Mouse (Mus musculus): ENCODE data around the gene Sept9. TPM values are rescaled to one million over a fixed set of nuclear protein-coding genes. Genes with fewer than 3 reads are reported as not detected.

Sept9 gene
- polyA plus RNA-seq, 1 experiment, result 0.37 TPM

GRCm38 (mm10) chr11:117268304-117268956 is 69.0 kb downstream of the Sept9 start:
- Histone ChIP-seq H3K4me1 (ENCODE audit: control insufficient read depth) (no peaks in the 10 kb centered on the region), H3K27me3 (ENCODE audit: control insufficient read depth) (peaks cover 24% of the 10 kb centered on the region), H3K4me3 (replicated peaks) (no peak overlapping the region), H3K36me3 (ENCODE audit: control insufficient read depth) (no peaks in the 10 kb centered on the region), H3K9me3 (ENCODE audit: control insufficient read depth, low read length) (no peaks in the 10 kb centered on the region)
- TF ChIP-seq TAL1 (IDR thresholded peaks at IDR 0.05; ENCODE audit: low read length) (no peak), GATA1 (IDR thresholded peaks at IDR 0.05; ENCODE audit: low read length) (no peak)

GRCm38 (mm10) chr11:117269053-117269702 is 69.7 kb downstream of the Sept9 start:
- Histone ChIP-seq H3K4me3 (replicated peaks) (no peak overlapping the region), H3K4me1 (ENCODE audit: control insufficient read depth) (no peaks in the 10 kb centered on the region), H3K36me3 (ENCODE audit: control insufficient read depth) (no peaks in the 10 kb centered on the region), H3K9me3 (ENCODE audit: control insufficient read depth, low read length) (no peaks in the 10 kb centered on the region), H3K27me3 (ENCODE audit: control insufficient read depth) (peaks cover 24% of the 10 kb centered on the region)
- TF ChIP-seq TAL1 (IDR thresholded peaks at IDR 0.05; ENCODE audit: low read length), result no peak
- TF ChIP-seq GATA1 (IDR thresholded peaks at IDR 0.05; ENCODE audit: low read length), result no peak

DNA sequence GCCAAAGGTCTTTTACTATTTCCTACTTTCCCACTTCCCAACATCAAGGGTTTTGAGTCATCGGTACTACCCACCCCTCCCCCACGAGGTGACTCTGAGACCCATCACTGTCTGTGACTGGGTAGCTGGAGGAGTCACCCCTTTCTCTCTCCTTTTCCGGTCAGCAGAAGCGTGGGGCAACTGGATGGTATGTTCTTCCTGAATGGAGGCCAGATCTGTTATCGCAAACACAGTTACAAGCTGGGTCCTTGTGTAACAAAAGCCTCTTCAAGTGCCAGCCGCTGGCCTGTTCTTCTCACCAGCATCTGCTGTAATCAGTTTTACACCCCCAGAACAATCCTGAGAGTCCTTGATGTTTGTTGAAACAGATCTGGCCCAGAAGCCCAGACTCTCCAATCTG is 70.5 kb downstream of the Sept9 start:
- H3K4me3 ChIP-seq (replicated peaks), result no peak overlapping the region
- H3K27me3 ChIP-seq (ENCODE audit: control insufficient read depth), result peaks cover 24% of the 10 kb centered on the region
- H3K36me3 ChIP-seq (ENCODE audit: control insufficient read depth), result no peaks in the 10 kb centered on the region
- no peaks in the 10 kb centered on the region for H3K9me3 ChIP-seq (ENCODE audit: control insufficient read depth, low read length)
- no peak for TF ChIP-seq TAL1 (IDR thresholded peaks at IDR 0.05; ENCODE audit: low read length)
- TF ChIP-seq GATA1 (IDR thresholded peaks at IDR 0.05; ENCODE audit: low read length), result no peak
- H3K4me1 ChIP-seq (ENCODE audit: control insufficient read depth), result no peaks in the 10 kb centered on the region

DNA sequence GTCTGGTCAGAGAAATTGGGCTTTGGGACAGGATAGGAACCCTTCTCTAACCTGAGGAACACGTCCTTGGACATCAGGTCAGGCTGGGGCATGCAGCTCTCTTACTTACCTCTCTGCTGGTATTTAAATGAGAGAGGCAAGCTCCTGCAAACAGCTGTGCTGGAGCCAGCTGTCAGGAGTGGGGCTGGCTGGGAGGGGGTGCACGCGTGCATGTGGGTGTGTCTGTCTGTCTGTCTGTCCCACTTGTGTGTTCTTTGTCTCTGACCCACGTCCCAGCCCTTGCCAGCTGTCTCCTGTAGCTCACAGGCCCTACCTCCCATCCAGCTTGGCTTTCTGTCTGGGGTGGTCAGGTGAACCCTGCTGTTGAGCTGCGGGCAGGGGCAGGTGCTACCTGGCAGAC is 75.5 kb downstream of the Sept9 start:
- H3K27me3 ChIP-seq (ENCODE audit: control insufficient read depth), result no peaks in the 10 kb centered on the region
- H3K4me1 ChIP-seq (ENCODE audit: control insufficient read depth), result no peaks in the 10 kb centered on the region

DNA sequence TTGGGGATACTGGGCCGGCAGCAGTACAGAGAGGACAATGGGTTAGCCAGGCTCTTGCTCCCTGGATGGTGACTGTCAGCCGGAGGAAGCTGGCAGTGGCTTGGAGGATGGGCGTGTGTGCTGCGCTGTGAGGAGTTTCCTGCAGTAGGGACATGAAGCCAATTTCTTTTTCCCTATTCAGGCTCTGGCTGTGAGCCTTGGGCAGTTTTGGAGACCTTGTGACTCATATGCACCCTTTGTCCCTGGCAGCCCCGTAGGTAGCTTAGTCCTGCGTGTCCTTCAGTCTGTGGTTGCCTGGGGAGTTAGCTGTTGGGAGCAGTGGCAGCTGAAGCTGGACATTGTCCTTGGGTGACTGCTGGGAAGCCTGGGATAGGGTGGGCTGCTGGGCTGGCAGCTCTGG is 76.5 kb downstream of the Sept9 start:
- no peak for TF ChIP-seq TAL1 (IDR thresholded peaks at IDR 0.05; ENCODE audit: low read length)
- no peak for TF ChIP-seq GATA1 (IDR thresholded peaks at IDR 0.05; ENCODE audit: low read length)
- H3K9me3 ChIP-seq (ENCODE audit: control insufficient read depth, low read length), result no peaks in the 10 kb centered on the region
- no peaks in the 10 kb centered on the region for H3K4me1 ChIP-seq (ENCODE audit: control insufficient read depth)
- no peaks in the 10 kb centered on the region for H3K27me3 ChIP-seq (ENCODE audit: control insufficient read depth)
- H3K36me3 ChIP-seq (ENCODE audit: control insufficient read depth), result no peaks in the 10 kb centered on the region
- no peak overlapping the region for H3K4me3 ChIP-seq (replicated peaks)

More for the DNA sequence above, 75.5 kb downstream of the Sept9 start:
- Histone ChIP-seq H3K36me3 (ENCODE audit: control insufficient read depth) (no peaks in the 10 kb centered on the region), H3K4me3 (replicated peaks) (no peak overlapping the region), H3K9me3 (ENCODE audit: control insufficient read depth, low read length) (no peaks in the 10 kb centered on the region)
- TF ChIP-seq TAL1 (IDR thresholded peaks at IDR 0.05; ENCODE audit: low read length), result no peak
- TF ChIP-seq GATA1 (IDR thresholded peaks at IDR 0.05; ENCODE audit: low read length), result no peak

DNA sequence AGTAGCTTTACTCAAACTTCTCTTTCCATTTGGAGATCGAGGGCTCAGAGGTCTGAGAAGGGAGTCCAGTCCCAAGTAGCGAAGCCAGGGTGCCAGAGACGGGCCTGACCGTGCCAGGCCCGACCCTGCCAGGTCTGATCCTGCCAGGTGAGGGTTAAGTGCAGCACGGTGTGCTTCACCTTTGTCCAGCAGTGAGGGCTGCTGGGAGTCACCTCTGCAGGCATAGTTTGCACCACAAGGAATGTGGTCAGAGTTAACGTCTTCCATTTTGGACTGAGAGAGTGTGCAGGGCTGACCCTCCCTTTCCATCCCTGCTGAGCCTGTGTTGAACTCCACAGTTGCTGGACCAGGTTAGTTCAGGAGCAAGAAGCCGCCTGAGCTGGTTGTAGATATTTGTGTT is 77.5 kb downstream of the Sept9 start:
- no peaks in the 10 kb centered on the region for H3K4me1 ChIP-seq (ENCODE audit: control insufficient read depth)
- H3K36me3 ChIP-seq (ENCODE audit: control insufficient read depth), result no peaks in the 10 kb centered on the region
- TF ChIP-seq TAL1 (IDR thresholded peaks at IDR 0.05; ENCODE audit: low read length) (no peak), GATA1 (IDR thresholded peaks at IDR 0.05; ENCODE audit: low read length) (no peak)
- no peaks in the 10 kb centered on the region for H3K9me3 ChIP-seq (ENCODE audit: control insufficient read depth, low read length)
- no peak overlapping the region for H3K4me3 ChIP-seq (replicated peaks)
- no peaks in the 10 kb centered on the region for H3K27me3 ChIP-seq (ENCODE audit: control insufficient read depth)

DNA sequence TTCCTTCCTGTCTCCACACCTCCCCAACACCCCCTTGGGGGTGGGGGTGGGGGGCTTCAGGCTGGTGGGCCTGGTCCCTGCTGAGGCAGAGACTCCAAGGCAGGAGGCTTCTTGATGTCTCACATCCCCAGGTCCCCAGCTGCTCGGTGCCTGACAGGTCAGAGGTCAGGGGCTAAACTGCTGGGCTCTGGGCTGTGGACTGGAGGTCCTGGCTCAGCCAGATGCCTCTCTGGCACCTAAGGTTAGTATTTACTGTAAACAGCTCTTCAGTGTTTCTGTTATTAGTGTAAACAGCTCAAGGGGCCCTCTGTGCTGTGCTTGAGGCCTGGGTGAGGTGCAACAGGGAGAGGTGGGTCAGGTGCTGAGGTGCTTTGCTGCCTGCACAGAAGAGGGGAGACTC is 78.7 kb downstream of the Sept9 start:
- Histone ChIP-seq H3K36me3 (ENCODE audit: control insufficient read depth) (no peaks in the 10 kb centered on the region), H3K4me1 (ENCODE audit: control insufficient read depth) (no peaks in the 10 kb centered on the region), H3K9me3 (ENCODE audit: control insufficient read depth, low read length) (no peaks in the 10 kb centered on the region), H3K27me3 (ENCODE audit: control insufficient read depth) (no peaks in the 10 kb centered on the region), H3K4me3 (replicated peaks) (no peak overlapping the region)
- TF ChIP-seq TAL1 (IDR thresholded peaks at IDR 0.05; ENCODE audit: low read length) (no peak), GATA1 (IDR thresholded peaks at IDR 0.05; ENCODE audit: low read length) (no peak)

DNA sequence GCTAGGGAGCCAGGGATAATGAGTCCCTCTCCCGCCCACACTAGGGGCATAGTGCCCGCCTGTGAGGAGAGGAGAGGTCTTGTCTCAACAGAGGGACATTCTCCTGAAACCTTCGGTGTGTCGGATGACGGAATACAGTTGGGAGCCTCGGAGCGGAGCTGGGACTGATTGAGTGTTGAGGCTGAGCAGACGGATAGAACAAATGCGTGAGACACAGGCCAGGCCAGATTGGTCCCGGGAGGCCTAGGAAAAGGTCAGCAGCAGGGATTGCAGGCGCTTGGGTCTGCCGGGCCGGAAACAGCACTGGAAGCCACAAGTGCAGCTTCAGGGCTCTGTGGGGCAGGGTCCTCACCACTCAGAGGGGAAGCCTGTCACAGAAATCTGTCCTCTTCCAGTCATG is 79.1 kb downstream of the Sept9 start:
- no peaks in the 10 kb centered on the region for H3K4me1 ChIP-seq (ENCODE audit: control insufficient read depth)

GRCm38 (mm10) chr11:117279993-117280392 is 80.5 kb downstream of the Sept9 start:
- Histone ChIP-seq H3K27me3 (ENCODE audit: control insufficient read depth) (no peaks in the 10 kb centered on the region), H3K4me3 (replicated peaks) (no peak overlapping the region)
- no peak for TF ChIP-seq GATA1 (IDR thresholded peaks at IDR 0.05; ENCODE audit: low read length)
- no peak for TF ChIP-seq TAL1 (IDR thresholded peaks at IDR 0.05; ENCODE audit: low read length)

More for the DNA sequence above, 79.1 kb downstream of the Sept9 start:
- no peaks in the 10 kb centered on the region for H3K36me3 ChIP-seq (ENCODE audit: control insufficient read depth)
- H3K9me3 ChIP-seq (ENCODE audit: control insufficient read depth, low read length), result no peaks in the 10 kb centered on the region
- H3K27me3 ChIP-seq (ENCODE audit: control insufficient read depth), result no peaks in the 10 kb centered on the region
- H3K4me3 ChIP-seq (replicated peaks), result no peak overlapping the region
- TF ChIP-seq GATA1 (IDR thresholded peaks at IDR 0.05; ENCODE audit: low read length) (no peak), TAL1 (IDR thresholded peaks at IDR 0.05; ENCODE audit: low read length) (no peak)

More at GRCm38 (mm10) chr11:117279993-117280392, 80.5 kb downstream of the Sept9 start:
- no peaks in the 10 kb centered on the region for H3K36me3 ChIP-seq (ENCODE audit: control insufficient read depth)
- no peaks in the 10 kb centered on the region for H3K4me1 ChIP-seq (ENCODE audit: control insufficient read depth)
- no peaks in the 10 kb centered on the region for H3K9me3 ChIP-seq (ENCODE audit: control insufficient read depth, low read length)
